Mouse (Mus musculus) lung, adult 2 months (tissue): ENCODE data around the gene Pld4.

Source experiments
- CTCF ChIP-seq: fragments of 200-500 bp; IDR thresholded peaks from 2 replicates; pipeline ENCODE4 v1.5.1; 2011; ENCODE audit warnings: mild to moderate bottlenecking, low read length, control low read depth; ENCODE audit not compliant: insufficient read depth
- POLR2A ChIP-seq: fragments of 200-500 bp; IDR thresholded peaks from 2 replicates; pipeline ENCODE4 v1.6.1; 2011; ENCODE audit warnings: low read depth, mild to moderate bottlenecking, control low read depth, low read length, borderline replicate concordance; ENCODE audit errors: extremely low read depth

DNA sequence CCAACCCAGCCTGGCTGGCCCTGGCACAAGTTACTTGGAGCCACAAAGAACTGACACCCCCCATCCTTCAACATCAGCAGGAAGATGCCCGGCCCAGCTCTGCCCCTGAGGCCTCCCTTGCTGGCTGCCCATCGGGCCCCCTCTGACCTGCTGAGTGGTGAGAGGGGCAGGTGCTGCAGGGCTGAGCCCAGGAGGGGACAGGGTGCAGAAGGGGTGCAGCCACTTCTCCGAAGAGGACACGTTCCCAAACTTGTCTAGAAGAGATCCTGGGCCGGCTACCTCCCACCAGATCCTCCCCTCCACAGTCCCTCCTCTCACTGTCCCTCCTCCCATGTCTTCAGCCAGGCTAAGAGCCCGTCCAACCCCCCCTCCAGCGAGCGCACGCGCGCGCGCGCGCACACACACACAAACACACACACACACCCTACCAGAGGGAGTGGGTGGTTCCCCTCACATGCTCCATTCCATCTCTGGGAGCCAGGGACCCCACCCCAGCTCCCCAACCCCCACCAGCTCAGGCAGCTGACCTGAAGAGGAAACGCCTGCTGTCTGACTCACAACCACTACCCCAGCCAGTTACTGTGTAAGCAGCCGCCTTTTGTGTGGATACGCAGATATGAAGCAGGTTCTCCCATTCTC is 35.1 kb downstream of the Pld4 start:
- TF ChIP-seq CTCF: no peak
- no peak for TF ChIP-seq POLR2A
